Mouse (Mus musculus) left cerebral cortex, postnatal 36 days (tissue): ENCODE results near the gene Clca3b. TPM values are rescaled to one million over a fixed set of nuclear protein-coding genes. Genes with fewer than 3 reads are reported as not detected.
"Not testable (repeated sequence)": the region's sequence is repeated elsewhere in the genome, so short reads cannot be mapped to it uniquely, and the experiment has no call there.

Experiments
- DNase-seq, 2 experiments: peaks; one replicate each; pipeline ENCODE4 v3.0.0; 2021 to 2022; ENCODE audit warnings: low spot score in 2 of 2, mixed read lengths in 1 of 2
- intact Hi-C: fragments of 180-260 bp; cut with DNase I; formaldehyde crosslinking; loops from one replicate; pipeline ENCODE4 v1.15.1; 2025
- total RNA-seq, 2 experiments: library from RNA; stranded (reverse); gene quantifications; 2 replicates each; pipeline ENCODE4 v1.2.3; 2021

Clca3b gene
- not detected for total RNA-seq

DNA sequence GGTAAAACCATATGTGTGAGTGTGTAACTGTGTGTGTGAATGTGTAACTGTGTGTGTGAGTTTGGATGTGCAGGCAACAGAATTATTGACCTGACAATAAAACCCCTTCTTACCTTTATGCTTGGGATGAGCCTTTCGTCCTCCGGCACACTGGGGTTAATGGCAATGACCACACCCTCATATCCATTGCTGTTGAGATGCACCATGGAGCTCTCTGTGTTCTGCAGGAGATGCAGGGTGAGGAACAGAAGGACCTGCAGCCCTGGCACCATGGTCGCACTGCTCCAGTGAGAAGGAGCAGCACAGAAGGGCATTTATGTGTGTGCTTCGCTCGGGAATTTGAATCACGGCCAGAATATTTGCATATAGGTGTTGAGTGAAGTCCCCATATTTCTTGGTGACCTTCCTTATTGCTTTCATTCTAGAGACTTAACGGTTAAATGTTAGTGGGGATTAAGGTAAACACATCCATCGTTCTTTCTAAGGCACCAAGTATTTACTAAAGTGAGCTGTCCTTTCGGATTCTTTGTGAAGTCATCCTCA is at the start of gene Clca3b:
Clca3b (minus strand) TSS at position 344 of the 543 bp plus-strand sequence.
- DNase-seq, intact Hi-C loops: not testable (repeated sequence)

DNA sequence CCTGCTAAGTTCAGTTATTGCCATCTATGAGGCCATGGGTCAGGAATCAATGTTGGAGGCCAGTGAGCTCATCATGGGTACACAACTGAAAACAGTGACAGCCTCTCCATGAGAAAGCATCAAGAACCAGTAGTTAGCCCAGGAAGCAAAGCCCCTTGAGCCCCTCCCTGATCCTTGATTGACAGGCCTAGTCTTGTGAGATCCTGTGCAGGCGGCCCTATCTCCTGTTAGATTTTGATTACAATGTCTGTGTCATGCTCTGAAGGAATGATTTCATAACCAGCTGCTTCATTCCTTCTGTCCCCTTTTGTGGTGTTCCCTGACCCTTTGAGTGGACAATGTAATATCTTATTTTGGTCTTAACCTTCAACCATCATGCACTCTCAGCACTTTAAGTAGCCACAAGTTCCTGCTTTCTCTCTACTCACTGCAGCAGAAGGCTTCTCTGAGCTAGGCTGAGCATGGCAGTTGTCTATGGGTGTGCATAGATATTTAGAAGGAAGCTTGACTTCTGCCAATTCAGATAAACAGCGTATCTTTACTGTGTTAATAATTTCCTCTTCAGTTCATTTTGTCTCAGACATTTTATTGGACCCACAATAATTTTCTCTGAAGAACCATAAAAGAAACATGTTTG is 48.0 kb upstream of the Clca3b start:
- DNase-seq = no peak
- intact Hi-C loops = no loop called here

DNA sequence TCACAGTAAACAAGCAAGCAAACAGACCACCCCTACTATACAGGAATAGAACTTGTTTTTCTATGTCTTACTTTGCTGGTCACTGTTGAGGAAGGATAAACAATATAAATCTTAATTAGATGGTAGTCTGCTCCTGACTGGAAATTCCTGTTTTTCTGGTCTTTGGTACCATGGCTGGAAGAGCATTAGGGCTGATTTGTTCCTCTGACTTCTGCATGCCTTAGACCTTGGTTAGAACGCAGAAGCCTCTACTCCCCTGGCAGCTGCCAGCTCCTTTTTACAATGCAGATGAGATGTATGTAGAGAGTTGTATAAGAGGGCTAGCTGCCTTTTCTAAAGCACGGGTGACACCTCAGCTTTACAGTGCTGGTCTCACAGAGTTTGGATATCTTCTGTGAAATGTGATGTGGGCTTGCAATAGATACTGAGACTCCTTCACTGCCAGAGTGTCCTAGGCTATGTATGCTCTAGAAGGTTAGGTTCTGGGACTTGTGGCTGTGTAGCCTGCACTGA is 41.1 kb upstream of the Clca3b start:
- no peak for DNase-seq
- intact Hi-C loops = no loop called here

DNA sequence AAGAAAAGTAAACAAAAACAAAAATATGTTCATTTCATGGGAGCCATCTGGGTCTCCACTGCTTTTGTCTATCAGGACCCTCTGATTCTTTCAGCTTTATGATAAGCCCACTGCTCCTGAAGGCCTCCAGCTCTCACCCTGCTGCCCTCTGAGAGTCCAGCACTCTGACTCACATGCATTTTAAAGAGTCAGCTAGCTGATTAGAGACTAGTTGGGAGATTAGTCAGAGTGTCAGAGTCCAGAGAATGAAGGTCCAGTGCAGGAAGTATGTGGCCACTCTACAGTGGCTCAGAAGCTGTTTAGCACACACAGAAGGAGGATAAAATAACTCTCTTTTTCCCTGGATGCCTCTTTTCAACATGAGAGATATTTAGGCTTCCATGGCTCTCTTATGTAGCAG is 37.8 kb upstream of the Clca3b start:
- intact Hi-C loops = no loop called here
- no peak for DNase-seq

DNA sequence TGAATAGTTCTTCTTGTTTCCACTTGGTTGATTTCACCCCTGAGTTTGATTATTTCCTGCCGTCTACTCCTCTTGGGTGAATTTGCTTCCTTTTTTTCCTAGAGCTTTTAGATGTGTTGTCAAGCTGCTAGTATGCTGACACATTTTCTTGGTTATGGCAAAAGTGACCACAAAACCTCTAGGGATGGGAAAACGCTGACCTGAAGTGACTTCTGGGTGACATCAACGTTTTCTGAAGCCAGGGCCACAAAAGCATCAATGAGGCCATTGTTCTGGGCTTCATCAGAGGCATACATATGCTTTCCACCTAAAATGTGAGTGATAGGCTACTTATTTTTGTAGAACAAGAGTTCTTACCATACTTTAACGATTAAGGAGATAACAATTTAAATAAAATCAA is 22.9 kb upstream of the Clca3b start:
- intact Hi-C loops, DNase-seq: not testable (repeated sequence)

DNA sequence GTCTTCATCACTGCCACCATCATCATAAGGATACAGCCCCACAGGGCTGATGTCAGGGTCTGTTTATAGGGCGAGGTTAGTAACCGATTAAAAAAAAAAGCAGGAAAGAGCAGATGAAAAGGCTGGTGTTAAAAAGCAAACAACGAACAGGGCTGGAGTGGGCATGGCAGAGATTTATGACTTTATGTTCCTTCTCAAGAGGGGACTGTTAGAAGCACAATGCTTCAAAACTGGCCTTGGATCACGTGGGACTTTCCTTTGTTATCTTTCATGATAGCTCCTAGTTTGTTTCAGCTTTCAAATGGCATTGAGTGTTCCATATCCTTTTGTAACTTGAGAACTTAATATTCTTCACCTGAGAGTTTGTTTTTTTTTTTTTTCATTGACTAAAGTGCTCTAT is 427 bp upstream of the Clca3b start:
- intact Hi-C loops = no loop called here
- no peak for DNase-seq

DNA sequence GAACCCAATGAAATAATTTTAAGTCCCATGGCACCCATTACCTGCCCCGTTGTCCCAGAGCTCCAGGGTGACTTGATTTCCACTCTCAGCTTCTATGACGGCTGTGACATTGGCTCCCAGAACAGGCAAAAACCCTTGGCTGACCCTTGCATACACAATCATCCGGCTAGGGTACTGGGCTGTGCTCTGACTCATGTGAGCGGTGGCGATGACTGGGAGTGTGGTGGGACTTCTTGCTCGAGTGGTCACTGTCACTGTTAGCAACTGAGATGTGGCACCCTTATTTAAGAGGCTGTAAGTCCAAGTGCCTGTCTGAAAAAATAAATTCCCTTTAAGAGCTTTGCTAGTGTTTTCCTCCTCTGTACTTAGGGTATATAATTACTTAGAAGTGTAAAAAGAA is 21.9 kb downstream of the Clca3b start:
- intact Hi-C loops = loop anchor here (10.0 kb wide), 2 partner anchors 198 to 298 kb away; no protein-coding TSS in a partner anchor

DNA sequence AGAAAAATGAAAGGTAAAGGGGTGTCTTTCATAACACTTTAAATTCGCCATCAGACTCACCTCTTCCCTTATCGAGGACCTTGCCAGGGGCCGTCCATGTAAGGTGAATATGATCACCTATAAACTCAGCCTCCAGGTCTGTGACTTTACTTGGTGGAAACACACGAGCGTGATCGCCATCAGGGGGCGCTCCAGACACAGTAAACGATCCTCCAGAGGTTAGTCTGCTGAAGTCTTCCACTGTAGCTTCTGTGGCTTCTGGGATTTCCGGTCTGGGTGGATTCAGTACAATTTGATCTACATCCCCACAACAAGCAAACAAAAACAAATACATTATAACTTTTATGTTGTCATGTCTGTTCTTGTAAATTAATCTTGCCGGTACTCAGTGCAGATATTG is 24.0 kb downstream of the Clca3b start:
- intact Hi-C loops = loop anchor here (10.0 kb wide), 2 partner anchors 200 to 300 kb away; no protein-coding TSS in a partner anchor
- peak; percentile 75 to 79 for DNase-seq

More for the DNA sequence above, 21.9 kb downstream of the Clca3b start:
- DNase-seq = no peak

DNA sequence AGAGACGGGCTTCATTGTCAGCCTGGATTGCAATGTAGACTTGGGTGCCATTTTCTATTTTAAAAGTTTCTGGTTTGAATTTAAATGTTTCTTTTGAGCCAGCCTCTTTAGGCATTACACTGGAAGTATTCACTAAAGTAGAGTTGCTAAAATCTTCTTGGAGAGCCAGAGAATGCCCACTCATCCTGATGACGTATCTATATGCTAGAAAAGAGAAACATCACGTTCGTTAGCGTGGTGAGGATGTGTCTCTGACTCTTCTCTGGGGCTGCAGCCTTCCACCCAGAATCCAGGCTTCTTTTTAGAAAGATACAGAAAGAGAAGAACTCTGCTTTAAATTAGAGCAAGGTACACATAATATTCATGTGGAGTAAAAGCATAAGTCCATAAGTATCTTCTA is 25.8 kb downstream of the Clca3b start:
- intact Hi-C loops = loop anchor here (10.0 kb wide), 2 partner anchors 201 to 301 kb away; no protein-coding TSS in a partner anchor
- DNase-seq = no peak

DNA sequence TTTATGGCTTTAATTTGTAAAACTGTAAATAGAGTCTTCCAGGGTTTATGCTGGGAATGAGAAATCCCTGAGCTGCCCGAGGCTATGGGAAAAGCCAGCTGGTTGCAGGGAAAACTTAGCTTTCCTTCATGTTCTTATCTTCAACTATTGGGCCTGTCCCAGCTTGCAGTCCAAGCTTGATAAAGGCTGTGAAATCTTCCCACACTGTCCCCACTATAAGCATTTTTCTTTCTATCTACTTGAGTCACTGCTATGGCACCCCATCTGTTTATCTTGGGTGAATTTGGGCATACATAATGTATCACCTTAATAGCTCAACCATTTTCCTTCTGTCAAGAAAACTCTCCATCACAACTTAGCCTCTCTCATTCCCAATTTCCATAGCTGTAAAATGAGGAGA is 28.5 kb downstream of the Clca3b start:
- DNase-seq = no peak
- intact Hi-C loops = loop anchor here (10.0 kb wide), 2 partner anchors 204 to 304 kb away; no protein-coding TSS in a partner anchor

DNA sequence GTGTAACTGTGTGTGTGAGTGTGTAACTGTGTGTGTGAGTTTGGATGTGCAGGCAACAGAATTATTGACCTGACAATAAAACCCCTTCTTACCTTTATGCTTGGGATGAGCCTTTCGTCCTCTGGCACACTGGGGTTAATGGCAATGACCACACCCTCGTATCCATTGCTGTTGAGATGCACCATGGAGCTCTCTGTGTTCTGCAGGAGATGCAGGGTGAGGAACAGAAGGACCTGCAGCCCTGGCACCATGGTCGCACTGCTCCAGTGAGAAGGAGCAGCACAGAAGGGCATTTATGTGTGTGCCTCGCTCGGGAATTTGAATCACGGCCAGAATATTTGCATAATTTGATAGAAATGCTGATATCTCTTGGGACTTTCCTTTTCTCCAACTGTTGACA is 29.9 kb downstream of the Clca3b start, which contains the start of gene Clca3a2:
Clca3a2 (minus strand) TSS at position 276 of the 400 bp plus-strand sequence.
- not testable (repeated sequence) for DNase-seq
- intact Hi-C loops = loop anchor here (10.0 kb wide), 1 partner anchor 64 kb away; no protein-coding TSS in a partner anchor

DNA sequence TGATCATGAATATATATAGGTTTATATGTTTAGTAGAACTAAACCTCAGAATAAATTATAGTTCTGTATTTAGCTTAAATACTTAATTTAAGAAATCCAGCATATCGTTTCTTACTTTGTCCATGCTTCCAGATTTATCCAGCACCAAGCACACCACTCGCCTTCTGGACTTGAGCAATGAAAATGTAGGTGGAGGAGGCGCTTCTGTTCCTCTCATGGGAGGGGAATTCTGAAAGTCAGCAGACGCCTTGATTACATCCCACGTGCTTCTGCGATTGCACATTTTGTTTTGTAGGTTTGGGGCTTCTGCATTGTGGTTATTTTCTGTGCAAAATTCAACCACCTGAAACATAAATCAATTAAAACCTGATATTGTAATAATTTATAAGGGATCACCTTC is 35.8 kb downstream of the Clca3b start:
- DNase-seq = not testable (repeated sequence)
- intact Hi-C loops = loop anchor here (10.0 kb wide), 1 partner anchor 59 kb away; no protein-coding TSS in a partner anchor

DNA sequence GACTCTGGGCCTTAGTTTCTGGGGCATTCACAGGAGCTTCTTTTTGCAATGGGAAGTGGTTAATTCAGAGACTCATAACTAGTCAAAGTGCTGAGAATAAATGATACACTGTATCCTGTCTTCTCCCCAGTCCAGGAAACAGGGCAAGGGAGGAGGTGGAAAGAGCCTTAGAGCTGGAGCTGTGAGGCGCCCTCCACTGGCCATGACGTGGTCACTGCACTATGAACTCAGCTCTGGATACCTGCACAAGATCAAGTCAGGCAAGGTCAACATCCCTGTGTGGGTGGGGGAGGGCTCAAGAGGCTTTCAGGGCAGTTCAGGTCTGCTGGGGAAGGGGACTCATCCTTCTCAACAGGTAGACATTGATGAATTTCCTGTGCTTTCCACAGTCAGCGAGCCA is 37.3 kb downstream of the Clca3b start:
- intact Hi-C loops = loop anchor here (10.0 kb wide), 1 partner anchor 57 kb away; no protein-coding TSS in a partner anchor
- no peak for DNase-seq

DNA sequence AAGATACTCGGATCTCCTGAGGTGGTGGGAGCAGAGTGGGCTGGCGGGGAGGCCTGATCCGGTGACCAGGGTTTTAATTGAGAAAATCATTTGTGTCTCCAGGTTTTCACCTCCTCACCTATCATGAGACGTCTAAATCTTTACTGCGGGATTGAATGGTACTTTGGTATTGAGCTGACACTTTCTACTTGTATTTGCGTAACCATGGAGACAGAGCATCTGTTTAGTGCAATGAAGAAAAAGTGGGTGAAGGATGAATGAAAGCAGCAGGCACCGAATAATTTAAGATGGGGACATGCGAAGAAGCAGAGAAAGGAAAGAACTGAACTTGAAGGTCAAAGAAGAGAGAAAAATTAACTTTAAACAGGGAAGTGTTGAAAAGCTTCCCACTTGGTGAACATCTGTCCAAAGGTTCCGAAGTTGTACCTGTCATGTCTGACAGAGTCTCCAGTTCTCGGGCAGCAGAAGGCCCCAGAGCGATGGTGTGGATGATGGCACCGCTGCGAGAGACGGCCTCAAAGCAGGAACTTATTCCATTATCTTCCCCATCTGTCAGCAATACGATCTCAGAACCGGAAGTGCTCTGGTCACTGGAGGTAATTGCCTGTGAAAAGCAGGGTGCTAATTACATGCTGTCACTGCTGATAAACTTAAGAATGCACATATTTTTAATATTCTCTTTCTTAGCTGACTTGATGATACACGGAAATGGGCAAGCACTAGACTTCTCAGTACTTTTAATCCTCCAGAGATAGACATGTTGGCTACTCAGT is 40.8 kb downstream of the Clca3b start:
- DNase-seq, intact Hi-C loops: not testable (repeated sequence)

DNA sequence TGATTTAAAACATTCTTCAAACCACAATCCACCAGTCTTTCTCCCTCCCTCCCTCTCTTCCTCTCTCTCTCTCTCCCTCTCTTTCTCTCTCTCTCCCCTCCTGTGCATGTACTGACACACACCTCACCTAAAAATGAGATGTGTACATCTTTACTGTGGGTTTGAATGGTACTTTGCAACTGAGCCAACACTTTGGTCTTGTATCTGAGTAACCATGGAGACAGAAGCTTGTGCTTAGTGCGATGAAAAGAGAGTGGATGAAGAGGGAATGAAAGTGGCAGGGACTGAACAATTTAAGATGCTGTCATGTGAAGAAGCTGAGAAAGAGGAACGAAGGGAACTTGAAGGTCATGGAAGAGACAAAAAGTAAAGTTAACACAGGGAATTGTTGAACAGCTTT is 42.5 kb downstream of the Clca3b start:
- intact Hi-C loops, DNase-seq: not testable (repeated sequence)

DNA sequence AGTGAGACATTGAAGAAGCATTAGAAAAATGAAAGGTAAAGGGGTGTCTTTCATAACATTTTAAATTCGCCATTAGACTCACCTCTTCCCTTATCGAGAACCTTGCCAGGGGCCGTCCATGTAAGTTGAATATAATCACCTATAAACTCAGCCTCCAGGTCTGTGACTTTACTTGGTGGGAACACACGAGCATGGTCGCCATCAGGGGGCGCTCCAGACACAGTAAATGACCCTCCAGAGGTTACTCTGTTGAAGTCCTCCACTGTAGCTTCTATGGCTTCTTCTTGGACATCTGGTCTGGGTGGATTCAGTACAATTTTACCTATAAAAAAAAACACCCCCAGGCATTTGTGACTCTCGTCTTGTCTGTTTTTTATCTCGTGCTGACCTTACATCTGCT is 47.3 kb downstream of the Clca3b start:
- intact Hi-C loops = no loop called here
- no peak for DNase-seq

DNA sequence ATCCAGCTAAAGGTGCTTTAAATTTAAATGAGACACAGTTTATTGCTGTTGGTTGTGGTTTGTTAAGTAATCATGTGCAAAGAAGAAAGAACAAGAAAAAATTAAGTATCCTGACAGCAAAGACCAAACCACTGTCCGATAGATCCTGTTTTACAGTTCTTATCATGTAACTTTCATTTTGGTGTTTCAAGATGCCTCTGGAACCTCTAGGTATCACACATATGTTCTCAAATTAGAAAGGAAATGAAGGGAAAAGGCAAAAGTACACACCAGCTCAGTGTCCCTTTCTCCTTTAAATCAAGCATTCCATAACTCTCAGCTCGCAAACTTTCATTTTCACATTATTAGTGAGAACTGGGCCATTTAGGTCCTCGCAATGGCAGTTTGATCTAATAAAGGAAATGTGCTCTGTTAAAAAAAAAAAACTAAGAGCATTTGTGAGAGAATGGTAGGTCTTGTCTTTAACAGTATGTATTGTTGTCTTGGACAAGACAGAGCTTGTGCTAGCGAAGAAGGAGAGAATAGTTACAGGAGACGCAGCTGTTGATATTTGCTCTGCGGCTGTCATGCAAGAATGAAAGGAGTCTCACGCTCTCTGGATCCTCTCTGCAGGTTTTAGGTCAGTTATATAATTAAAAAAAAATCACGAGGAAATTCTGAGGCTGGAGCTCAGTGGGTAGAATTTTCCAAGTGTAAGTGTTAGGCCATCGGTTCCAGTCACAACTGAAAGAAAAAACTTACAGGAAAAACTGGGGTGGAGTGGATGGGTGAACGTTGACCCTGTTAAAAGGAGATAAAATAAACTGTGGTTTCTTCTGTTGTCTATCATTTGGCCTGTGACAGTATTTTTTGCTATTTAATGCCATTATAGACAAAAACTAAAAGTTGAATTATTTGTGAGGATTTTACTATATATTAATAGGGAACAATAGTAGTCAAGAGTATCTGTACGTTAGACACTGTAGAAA is 63.7 kb downstream of the Clca3b start:
- intact Hi-C loops = no loop called here
- no peak for DNase-seq
